Mouse (Mus musculus): ENCODE measurements around the gene Frem2.
A peak's percentile ranks its signal among the peaks of the same experiment; 100 is the strongest.

Frem2 gene

DNA sequence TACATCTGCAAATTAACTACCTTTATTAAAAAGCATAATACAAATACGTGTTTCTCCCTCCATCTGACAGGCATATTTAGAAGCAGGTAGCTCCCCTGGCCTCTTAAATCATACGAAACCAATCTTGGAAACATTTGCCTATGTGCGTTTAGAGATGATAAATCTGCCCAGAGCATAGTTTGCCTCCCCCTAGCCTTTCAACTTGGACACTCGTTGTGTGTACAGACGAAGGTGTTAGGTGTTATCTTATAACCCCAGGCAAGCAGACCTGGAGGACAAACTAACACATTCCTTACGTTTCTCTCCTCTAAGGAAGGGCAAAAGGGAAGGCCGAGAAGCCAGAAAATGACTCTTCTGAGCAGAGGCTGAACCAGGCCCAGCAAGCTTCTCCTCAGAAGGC, 104.5 kb downstream of the Frem2 start:
- no peak for DNase-seq

DNA sequence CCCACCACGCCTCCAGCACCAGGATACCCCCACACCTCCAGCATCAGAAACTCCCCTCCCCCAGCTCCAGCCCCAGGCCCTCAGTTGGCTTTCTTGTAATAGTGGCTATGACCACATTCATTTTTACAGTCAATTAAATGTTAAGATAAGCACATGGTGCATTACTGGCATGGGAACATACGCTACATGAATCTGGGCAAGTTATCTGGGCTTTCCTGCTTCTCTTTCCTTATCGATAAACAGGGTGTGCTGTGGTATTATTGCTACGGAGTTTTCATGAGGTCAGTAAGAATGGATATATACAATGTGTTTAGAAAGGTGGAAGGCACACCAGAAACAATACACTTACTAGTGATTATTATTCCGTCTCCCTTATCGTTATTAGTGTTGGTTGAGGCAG, 125.1 kb downstream of the Frem2 start:
- DNase-seq, result no peak

DNA sequence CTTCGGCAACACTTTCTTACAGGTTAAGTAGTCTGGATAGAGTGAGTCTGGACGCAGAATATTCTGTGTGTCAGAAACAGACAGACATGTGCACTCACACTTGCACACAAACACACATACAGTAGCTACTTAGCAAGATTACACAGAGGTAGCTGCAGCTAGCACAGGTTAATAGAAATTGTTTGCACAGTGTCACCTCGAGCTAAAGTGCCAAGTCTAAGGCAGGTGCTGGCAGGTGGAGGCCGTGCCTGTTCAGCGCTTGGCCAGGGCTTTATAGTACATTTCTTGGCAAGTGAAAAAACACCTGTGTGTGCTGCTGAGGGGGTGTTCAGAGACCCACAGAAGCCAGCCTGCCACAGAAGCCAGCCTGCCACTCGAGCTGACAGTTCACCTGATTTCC, 126.8 kb downstream of the Frem2 start:
- DNase-seq, result no peak

DNA sequence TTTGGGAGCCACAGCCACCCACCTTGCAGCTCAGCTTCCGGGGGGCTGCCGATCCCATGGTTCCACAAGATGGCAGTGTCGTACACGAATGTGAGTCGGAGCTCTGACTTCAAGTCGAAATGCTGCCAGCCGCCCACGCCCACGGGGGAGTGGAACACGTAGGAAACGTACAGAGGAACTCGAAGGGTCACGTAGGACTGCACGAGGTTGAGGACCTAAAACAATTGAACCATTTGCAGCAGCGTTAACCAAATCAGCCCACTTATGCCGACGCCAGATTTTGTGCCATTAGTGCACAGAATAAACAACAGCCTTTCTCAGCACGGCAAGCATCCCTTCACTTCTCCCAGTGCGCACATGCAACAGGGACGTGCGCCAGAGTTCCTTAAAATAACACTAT, 131.4 kb downstream of the Frem2 start:
- DNase-seq, result peak; percentile 64 to 72

DNA sequence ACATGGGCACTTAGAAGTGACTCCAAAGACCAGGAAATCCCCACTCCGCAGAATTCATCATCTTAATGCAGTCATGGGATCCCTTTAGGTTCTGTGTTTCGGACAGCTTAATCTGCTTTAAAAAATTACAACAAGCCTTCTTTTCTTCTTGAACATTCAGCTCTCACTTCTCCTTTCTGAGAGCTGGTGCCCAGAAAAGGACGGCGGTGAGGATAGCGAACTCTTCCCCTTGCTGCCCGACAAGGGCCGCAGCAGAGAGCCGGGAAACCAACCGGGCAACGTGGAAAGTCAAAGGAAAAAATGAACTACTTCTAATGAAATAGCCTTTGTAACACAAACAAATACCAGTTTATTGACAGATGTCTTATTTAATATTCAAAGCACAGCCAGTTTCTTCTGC, 134.4 kb downstream of the Frem2 start:
- no peak for DNase-seq

DNA sequence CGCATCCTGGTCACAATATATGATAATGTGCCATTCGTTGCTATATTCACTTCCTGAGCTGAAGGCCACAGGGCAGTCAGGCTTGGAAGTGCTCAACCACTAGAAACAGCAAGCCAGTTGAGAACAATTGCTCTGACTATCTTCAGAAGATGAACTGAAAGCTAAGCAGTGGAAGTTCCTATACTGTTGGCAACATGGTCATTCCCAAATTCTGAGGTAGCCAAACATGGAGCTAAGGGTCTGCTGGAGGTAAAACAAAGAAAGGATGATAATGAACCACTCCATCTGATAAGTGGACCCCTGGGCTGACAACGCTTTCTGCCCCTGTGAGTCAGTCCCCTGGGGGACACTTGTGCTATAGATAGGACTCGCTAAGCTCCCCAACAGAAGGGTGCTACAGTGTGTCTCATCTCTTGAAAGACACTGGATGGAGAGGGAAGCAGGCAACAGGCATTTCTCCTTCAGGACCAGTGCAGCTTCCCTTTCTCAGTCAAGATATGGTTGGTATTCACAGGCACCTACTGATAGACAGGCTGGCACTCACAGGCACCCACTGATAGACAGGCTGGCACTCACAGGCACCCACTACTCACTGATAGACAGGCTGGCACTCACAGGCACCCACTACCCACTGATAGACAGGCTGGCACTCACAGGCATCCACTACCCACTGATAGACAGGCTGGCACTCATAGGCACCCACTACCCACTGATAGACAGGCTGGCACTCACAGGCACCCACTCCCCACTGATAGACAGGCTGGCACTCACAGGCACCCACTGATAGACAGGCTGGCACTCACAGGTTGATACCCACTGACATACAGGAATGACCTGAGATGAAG, 142.7 kb downstream of the Frem2 start:
- DNase-seq, result no peak

DNA sequence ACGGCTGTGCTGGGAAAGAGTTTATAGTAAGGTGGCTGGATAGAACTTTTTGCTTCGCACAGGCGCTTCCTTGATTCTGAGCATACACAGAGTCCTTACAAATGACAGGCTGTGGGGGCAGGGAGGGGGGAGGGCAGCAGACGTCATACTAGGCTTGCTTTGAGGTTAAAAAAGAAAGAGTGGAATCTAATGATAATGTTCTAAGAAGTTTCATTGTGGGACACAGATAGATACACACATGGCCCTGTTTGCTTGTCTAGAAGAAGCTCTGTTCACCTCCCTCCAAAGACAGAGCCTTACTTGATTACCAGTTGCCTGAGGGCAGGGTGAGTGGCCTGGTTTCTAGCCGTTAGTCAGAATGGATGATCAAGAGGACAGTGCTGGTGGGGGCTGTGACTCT, 144.1 kb downstream of the Frem2 start:
- no peak for DNase-seq

DNA sequence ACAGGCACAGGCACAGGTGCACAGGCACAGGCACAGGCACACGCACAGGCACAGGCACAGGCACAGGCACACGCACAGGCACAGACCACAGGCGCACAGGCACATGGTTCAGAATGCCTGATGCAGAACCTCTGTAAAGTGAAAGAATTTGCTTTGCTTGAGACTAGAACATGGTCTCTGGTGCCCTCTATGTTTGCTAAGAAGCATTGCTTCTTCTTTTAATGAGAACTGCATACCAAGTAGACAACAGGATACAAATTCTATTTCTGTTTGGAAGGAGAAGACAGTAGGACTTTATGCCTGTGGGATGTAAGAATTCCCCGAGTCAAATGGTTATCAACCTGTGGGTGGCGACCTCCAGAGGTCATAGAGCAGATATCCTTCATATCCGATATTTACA, 154.7 kb downstream of the Frem2 start:
- no peak for DNase-seq

DNA sequence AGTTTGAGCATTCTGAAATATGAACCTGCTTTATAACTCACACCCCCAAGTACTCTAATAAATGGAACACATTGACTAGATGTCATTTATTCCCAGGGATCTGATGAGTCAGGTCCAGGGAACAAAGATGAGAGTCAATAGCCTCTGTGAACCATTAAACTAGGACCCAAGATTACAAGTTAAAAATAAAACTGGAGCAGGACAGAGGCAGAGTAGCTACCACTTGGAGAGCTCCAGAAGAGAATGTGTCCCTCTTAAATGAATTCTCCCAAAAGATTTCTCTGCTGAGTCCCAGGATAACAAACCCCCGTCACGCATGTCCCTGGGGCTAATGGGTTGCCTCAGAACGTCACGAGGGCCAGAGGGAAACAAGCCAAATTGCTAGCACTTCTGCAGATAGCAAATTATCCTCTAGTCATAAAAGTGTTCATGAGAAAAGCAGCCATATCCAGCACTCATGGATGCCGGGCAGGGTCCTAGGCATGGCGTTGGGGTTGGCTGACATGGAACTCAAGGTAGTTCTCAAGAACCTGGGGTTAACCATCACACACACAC, 158.7 kb downstream of the Frem2 start:
- DNase-seq, result no peak

DNA sequence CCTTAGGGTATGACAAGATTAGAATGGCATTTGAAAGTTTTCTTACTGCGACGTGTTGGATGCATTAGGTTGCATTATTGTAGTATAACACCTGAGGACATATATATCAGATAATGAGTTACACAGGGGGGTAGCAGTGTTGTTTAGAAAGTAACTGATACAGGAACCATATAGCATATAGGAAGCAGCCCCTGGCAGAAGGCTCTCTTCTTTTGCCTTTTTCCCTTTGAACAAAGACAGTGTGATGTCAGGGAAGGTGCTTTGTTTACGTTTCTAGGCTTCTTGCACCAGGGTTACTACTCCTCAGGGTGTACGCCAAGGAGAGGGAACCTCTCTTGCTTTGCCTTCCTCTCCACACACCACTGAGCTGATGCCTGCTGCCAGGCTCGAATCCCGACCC, 168.8 kb downstream of the Frem2 start, which contains the start of gene Stoml3:
Gene Stoml3 (plus strand): TSS at position 301 of the 400 bp plus-strand sequence.
- no peak for DNase-seq

DNA sequence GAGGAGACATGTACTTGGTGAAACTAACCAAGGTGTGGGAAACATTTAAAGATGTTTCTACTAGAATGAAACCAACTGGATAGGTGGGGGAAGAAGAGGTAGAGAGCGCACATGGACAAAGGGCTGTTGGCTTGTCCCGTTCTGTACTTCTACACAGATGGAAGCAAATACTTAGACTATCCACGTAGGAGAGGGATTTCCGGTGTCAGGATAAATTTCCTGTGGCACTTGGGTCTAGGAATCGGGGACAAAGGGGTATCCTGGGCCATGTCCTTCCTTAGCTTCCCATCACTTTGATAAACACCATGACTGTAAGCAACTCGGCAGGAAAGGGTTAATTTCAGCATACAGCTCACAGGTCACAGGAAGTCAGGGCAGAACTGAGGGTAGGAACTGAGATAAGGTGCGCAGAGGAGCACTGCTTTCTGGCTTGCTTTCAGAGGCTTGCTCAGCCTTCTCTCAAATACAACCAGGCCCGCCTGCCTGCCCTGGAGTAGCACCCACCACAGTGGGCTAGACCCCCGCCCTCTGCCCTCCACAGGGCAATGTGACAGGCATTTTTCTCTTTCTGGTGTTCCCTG, 170.1 kb downstream of the Frem2 start:
- no peak for DNase-seq

DNA sequence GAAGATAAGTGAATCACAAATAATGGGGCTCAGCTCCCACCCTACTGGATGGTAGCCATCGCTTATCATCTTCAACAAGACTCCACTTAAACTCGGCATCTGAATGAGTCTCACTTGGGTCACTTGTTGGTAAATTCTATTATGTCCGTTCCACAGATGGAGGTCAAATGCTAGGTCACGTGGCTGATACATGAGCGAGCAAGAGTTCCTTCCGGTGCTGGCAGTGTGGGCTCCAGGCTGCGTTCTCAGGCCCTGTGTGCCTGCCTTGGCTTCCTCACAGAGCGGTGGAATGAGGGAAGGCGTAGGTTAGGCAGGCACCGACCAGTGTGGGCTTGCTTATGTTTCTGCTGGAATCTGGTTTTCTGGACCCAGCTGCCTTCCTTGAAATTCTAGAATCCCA, 170.6 kb downstream of the Frem2 start:
- DNase-seq, result no peak

DNA sequence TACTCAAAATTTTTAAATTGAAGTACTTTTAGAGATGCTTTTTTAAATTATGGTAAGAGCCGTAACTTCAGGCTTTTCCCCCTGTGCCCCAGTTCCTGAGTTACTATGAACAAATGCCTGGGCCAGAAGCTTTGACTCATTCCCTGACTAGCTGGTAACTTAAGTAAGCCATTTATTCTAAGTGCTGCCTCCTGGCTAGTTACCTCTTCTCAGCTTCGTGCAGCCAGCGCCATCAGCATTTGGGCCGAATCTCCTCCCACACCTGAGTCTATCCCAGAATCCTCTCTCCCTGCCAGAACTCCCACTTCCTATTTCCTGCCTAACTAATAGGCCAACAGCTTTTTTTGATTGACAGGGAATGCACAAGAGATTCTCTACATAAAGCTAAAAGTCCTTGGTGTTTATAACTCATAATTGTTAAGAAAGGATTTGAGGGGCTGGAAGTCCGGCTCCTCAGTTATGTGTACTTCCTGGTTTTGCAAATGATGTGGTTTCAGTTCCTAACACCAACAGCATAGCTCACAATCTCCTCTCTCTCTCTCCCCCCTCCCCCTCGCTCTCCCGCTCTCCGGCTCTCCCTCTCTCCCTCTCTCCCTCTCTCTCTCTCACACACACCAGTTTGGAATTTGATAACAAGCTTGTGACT, 173.6 kb downstream of the Frem2 start:
- no peak for DNase-seq

DNA sequence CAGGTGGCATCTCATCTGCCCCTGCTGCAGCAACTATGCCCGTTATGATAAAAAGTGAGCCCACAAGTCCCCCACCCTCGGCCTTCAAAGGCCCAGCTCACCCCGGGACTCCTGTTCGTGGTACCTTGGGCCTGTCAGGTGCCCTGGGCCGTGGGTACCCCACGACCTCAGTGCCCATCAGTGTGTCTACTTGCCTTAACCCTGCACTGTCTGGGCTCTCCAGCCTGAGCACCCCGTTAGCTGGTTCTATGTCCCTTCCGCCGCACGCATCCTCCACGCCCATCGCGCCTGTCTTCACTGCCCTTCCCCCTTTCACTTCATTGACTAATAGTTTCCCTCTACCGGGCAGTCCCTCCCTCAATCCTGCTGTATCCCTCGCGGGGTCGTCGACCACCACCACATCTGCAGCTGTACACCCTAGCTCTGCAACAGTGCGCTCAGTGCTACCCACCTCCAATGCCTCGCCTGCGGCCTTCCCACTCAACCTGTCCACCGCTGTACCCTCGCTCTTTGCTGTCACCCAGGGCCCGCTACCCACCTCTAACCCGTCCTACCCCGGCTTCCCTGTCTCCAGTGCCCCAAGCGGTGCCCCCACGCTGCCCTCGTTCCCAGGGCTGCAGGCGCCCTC, 178.6 kb downstream of the Frem2 start:
- DNase-seq, result no peak

DNA sequence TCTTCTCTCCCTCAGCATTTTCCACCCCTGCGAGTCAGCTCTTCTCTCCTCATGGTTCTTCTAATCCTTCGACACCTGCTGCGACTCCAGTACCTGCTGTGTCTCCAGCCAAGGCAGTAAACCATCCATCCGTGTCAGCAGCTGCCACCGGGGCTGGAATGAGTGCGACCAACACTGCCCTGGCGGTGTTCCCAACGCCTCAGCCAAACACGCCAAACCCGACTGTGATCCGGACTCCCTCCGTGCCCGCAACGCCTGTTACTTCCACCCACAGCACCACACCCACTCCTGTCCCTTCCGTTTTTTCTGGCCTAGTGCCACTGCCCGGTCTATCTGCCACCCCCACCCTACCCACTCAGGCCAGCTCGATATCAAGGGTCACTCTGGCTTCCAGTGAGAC, 179.7 kb downstream of the Frem2 start:
- DNase-seq, result peak; percentile 47

DNA sequence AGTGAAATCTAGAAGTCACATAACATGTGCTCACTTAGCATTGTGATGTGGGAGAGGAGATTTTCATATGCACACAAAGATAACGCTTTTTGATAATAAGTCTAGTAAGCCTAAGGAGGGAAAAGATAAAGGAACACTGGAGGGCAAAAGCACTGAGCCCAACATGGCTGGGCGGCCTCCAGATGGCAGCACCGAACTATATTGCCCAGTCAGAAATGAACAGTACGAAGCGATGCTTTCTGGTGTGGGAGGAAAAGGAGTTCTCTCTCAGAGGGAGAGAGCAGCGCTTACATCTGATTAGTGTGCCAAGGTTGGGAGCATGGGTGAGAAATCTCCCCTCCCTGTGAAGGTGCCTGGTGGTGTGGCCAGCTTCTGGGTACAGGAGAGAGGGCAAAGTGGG, 181.3 kb downstream of the Frem2 start:
- DNase-seq, result peak; percentile 58 to 64

DNA sequence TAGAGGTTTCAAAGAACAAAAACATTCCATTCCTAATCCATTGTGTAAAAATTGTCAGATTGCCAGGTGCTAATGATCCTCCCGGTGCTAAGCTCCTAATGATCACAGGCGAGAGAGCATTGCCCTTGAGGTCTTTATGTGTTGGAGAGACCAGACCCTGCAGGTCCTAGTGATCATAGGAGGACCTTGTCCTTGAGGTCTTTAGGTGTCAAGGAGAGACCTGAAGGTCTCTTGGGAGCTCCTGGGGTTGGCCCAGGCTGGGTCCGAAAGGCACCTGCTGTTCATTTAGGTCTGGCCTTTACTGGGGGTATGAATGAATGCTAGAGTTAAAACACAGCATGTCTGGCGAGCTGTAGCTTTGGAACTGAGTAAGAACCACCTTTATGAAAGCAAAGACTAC, 183.0 kb downstream of the Frem2 start:
- DNase-seq, result no peak

DNA sequence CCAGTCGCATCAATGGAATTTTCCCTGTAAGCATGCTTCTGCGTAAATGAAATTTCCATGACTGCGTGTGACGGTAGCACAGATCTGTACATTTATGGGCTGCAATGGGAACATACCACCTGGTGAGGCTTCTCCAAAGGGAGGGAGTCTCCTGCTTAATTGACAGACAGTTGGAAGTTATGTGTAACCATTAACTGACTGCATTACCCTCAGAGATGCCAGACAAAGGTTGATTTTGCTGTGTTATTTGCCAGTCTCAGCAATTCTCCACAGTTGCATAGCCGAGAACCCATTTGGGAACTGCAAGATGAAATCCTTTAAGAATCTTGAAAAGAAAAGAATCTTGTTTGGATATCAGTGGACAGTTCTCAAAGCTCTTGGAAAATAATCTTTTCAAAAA, 185.1 kb downstream of the Frem2 start:
- no peak for DNase-seq

DNA sequence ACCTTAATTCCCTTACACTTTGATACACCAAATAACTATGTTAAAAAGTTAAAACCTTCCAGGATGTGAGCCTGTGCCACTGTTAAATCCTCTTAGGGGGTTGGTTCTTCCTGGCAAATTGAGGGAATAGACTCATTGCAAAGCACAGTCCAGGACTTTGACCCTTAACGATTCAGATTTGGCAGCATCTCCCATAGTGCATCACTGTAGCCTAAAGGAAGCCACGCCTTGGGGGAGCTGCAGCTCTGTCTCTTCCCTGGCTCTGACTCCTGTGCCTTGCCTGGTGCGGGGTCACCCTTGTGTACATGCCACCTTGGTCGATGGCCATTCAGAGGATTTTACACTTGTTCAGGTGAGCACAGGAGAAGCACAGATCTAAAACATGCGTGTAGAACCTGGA, 187.5 kb downstream of the Frem2 start:
- no peak for DNase-seq

DNA sequence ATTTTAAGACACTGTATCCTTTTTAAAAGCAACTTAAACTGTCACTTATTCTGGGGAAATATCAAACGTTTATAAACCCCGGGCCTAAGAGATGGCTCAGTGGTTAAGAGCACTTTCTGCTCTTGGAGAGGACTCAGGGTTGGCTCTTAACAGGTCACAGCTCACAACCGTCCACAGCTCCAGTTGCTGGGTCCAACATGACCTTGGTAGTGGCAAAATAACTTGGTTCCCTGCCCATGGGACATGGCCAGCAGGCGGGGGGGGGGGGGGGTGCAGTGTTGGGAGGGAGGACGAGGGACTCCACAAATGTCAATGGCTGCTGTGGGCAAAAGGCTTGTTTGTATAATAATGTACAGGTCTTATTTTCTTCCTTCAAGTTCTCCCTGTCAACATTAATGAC, 189.8 kb downstream of the Frem2 start:
- DNase-seq, result no peak

DNA sequence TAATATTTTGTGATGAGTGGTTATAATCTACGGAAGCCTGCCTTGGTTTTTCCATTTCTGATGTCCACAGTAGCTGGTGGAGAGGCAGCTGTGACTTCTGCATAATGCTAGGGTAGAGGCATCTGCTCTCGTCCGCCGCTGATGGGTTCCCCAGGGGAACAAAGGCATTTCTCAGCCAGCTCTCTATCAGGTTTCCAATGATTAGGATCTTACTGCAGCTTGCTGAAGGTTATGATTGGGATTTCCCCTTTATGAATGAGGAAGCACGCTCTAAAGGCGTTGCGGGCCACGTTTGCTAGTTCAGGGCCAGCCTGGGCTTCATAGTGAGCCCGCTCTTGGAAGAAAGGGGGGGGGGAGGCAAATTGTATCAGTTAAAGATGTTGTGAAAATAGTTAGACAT, 190.7 kb downstream of the Frem2 start:
- DNase-seq, result no peak

DNA sequence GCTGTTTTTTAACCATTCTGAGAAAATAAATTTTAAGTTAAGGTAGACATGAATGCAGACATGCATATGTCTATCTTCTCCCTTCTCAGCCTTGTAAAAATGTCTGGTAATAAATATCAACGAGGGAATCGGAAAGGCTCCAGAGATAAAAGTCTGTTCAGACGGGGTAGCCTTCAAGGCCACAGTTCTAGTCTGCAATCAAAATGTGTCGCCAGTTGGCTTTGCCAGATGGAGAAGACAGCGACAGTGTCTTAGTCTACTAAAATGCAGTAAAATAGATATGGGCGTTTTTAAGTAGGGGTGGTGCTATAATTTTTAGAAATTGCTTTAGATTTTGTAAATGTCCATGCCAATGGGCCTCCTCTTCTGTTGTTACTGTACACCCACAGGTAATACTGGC, 191.8 kb downstream of the Frem2 start:
- DNase-seq, result no peak

DNA sequence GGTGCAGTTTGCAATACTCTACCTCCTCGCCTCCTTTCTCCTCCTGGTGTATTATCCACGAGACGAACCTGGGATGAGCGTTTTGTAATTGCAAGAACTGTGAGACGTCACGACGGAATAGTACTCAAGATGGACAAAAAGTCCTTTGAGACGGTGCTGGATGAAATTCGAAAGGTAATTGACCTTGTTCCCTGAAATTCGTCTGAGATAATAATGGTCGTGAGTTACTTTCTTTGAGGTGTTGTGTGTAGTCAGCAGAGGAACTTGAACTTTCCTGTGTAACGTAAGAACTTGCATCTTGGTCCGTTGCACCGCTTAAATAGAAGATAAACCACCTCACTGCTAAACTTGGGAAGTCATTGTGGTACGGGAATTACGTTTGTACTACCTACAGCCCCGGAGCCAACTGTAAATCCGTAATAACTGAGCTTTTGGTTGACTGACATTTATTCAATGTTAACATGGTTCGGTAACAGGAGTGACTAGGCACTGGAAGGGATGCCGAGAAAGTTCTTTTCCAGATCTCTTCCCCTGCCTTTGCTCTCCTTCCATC, 192.9 kb downstream of the Frem2 start:
- no peak for DNase-seq

Data from cerebellum, postnatal 36 days (tissue).